Mouse (Mus musculus) heart, embryonic 14.5 days (tissue): ENCODE measurements around the gene Focad. TPM values are rescaled to one million over a fixed set of nuclear protein-coding genes. Genes with fewer than 3 reads are reported as not detected.
A peak's percentile ranks its signal among the peaks of the same experiment; 100 is the strongest.

Experiments
- ATAC-seq: fragments of 200-750 bp; cut with Nextera tagmentation; 2 replicates; pipeline ENCODE4 v1.8.0; 2017; ENCODE audit warnings: low read depth, moderate TSS enrichment; ENCODE audit not compliant: insufficient number of reproducible peaks, insufficient read depth, low FRiP score
- H3K27ac ChIP-seq, 2 experiments: fragments of 200-500 bp in 1 of 2; fragments of 300-500 bp in 1 of 2; sonication (generic) in 1 of 2; replicated peaks in 1 of 2; 2 replicates each; pipeline ENCODE4 v1.5.1; 2012 to 2014; ENCODE audit warnings: low read depth in 2 of 2, low read length in 2 of 2, control low read depth in 1 of 2, mild to moderate bottlenecking in 1 of 2, mixed read lengths in 1 of 2; ENCODE audit not compliant: control insufficient read depth in 1 of 2, insufficient read depth in 1 of 2
- H3K27me3 ChIP-seq: fragments of 300-500 bp; sonication (generic); 2 replicates; pipeline ENCODE4 v1.6.1; 2014; ENCODE audit warnings: mild to moderate bottlenecking, low read length, control low read depth; ENCODE audit not compliant: control insufficient read depth, insufficient read depth
- H3K36me3 ChIP-seq: fragments of 300-500 bp; sonication (generic); 2 replicates; pipeline ENCODE4 v1.6.1; 2014; ENCODE audit warnings: mild to moderate bottlenecking, control low read depth, low read length, mixed read lengths; ENCODE audit not compliant: control insufficient read depth, insufficient read depth
- H3K4me1 ChIP-seq, 2 experiments: fragments of 200-500 bp in 1 of 2; fragments of 300-500 bp in 1 of 2; sonication (generic) in 1 of 2; 2 replicates each; pipeline ENCODE4 v1.6.1; 2012 to 2014; ENCODE audit warnings: low read length in 2 of 2, control low read depth in 1 of 2, mixed read lengths in 1 of 2; ENCODE audit not compliant: control insufficient read depth in 2 of 2, insufficient read depth in 2 of 2
- H3K4me2 ChIP-seq: fragments of 300-500 bp; sonication (generic); 2 replicates; pipeline ENCODE4 v1.6.1; 2014; ENCODE audit warnings: mild to moderate bottlenecking, low read length
- H3K4me3 ChIP-seq, 2 experiments: fragments of 200-500 bp in 1 of 2; fragments of 300-500 bp in 1 of 2; sonication (generic) in 1 of 2; 2 replicates each; pipeline ENCODE4 v1.5.1; 2012 to 2014; ENCODE audit warnings: low read length in 2 of 2, mild to moderate bottlenecking in 2 of 2, control low read depth in 1 of 2, low read depth in 1 of 2, moderate library complexity in 1 of 2; ENCODE audit not compliant: control insufficient read depth in 1 of 2, insufficient read depth in 1 of 2
- H3K9ac ChIP-seq: fragments of 300-500 bp; sonication (generic); 2 replicates; pipeline ENCODE4 v1.6.1; 2014; ENCODE audit warnings: mild to moderate bottlenecking, low read length
- H3K9me3 ChIP-seq: fragments of 300-500 bp; sonication (generic); 2 replicates; pipeline ENCODE4 v1.6.1; 2016; ENCODE audit warnings: low read length, control low read depth; ENCODE audit not compliant: control insufficient read depth
- WGBS: fragments of 180-500 bp; shearing (Covaris S2); extraction: QIAGEN DNeasy Blood & Tissue Kit; methylation state at CpG from one replicate; pipeline ENCODE4 v1.1.7; 2014; 5-methylcytosine and 5-hydroxymethylcytosine counted together
- polyA plus RNA-seq: library from polyadenylated mRNA; unstranded; fragments of >200 nt; fragmentation: Nextera tagmentation; extraction: Ambion mirVana; gene quantifications from 2 replicates; pipeline ENCODE4 v1.2.1, GENCODE M21; 2014

Gene Focad
- polyA plus RNA-seq, 1 experiment from 2014 or later = 9.8 TPM

DNA sequence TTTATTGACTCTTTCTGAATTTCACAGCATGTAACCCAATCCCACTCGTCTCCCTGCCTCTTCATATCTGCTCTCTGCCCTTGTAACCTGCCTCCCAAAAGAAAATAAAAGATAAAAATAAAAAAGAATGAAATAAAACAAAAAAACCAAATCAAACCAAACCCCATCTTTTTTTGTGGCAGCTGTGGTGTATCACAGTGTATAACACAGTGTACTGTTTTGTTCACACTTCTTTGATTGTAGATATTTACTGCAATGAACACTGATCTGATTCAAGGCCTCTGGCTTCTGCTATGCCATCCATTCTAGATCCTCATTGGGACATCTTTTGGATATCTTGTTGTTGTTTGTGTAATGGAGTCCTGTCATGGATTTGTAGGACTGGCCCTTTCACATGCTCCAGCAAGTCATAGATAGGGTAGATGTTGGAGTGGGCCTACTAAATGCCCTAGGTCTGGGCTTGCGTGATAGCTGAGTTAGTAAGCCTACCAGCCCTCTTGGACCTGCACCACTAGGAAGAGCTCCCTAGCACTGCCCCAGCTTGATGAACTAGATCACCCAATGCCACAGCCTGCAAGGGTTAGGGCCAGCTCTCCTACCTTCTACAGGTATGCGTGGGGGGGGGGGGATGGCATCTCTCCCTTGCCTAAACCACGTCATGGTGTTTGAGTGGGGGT is 181.8 kb downstream of the Focad start:
- H3K27ac ChIP-seq = no peak overlapping the region; a peak in 1 of 4 replicates
- no peak overlapping the region for H3K4me2 ChIP-seq
- H3K4me3 ChIP-seq = no peak overlapping the region
- peaks cover 0 to 2% of the 10 kb centered on the region in 2 experiments; a peak in 1 of 4 replicates for H3K4me1 ChIP-seq
- no peak for ATAC-seq
- H3K27me3 ChIP-seq = no peaks in the 10 kb centered on the region
- no peaks in the 10 kb centered on the region for H3K9me3 ChIP-seq
- no peak overlapping the region for H3K9ac ChIP-seq
- 80% methylated on average over 4 of the region's 4 CpGs for WGBS
- no peaks in the 10 kb centered on the region for H3K36me3 ChIP-seq

DNA sequence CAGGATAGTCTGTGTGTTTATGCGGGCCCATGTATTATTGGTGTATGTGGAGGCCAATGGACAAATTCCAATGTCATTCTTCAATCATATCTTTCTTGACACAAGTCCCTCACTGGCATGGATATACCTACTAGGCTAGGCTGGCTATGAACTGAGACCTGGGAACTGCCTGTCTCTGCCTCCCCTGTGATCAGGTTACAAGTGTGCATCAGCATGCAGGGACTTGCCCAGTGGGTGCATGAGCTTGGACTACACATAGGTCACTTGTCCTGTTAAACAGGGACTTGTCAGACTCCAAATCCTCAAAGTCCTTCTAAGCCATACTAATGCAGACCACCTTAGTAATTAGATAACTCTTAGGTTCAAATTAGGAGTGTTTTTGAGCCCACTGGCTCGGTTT is 184.1 kb downstream of the Focad start:
- ATAC-seq = no peak
- no peak overlapping the region for H3K9ac ChIP-seq
- H3K4me3 ChIP-seq = no peak overlapping the region
- H3K9me3 ChIP-seq = no peaks in the 10 kb centered on the region
- H3K36me3 ChIP-seq = no peaks in the 10 kb centered on the region
- H3K4me2 ChIP-seq = no peak overlapping the region
- 94% methylated on average over 2 of the region's 2 CpGs for WGBS
- no peak overlapping the region for H3K27ac ChIP-seq
- peaks cover 0 to 2% of the 10 kb centered on the region in 2 experiments; a peak in 1 of 4 replicates for H3K4me1 ChIP-seq
- no peaks in the 10 kb centered on the region for H3K27me3 ChIP-seq

DNA sequence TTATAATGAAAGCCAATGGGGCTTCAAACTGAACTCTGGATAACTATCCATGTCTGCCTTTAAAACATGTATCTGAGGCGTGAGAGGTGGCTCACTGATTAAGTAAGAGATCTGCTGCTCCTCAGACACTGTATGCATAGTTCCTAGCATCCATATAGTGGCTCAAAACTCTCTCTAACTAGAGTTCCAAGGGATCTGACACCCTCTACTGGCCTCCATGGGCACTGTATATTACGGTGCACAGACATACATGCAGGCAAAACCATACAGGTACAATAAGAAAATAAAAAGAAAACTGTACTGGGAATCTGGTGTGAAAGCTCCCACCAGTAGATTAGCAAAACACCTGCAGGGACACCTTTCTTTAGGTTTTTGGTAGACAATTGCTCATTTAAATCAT is 186.1 kb downstream of the Focad start:
- Histone ChIP-seq H3K9ac (no peak overlapping the region), H3K27ac (no peak overlapping the region), H3K9me3 (no peaks in the 10 kb centered on the region), H3K27me3 (no peaks in the 10 kb centered on the region), H3K4me3 (no peak overlapping the region), H3K4me1 (peaks cover 0 to 2% of the 10 kb centered on the region in 2 experiments; a peak in 1 of 4 replicates), H3K4me2 (no peak overlapping the region), H3K36me3 (no peaks in the 10 kb centered on the region)
- no peak for ATAC-seq
- 95% methylated on average over 2 of the region's 2 CpGs for WGBS

DNA sequence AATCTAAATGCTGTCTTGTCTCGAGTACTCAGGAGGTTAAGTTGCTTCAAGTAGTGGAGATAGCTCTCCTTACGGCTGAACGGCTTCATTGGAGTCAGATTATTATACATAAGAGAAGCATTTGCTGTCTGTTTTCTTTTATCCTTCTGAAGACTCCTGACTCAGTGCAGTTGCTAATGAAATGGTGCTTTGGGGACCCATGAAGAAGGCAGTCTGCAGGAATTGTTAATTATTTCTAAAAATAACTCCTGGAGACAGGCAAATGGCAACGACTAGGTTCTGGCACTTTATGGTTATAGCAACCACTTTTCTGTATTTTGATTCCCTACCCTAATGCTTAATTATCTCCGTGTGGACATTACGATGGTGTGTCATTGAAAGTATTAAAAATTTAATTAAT is 201.1 kb downstream of the Focad start:
- ATAC-seq = no peak
- Histone ChIP-seq H3K27ac (no peak overlapping the region), H3K4me2 (0 out of 2 replicates have a peak overlapping the region, but pooled peaks have one; percentile 18), H3K36me3 (no peaks in the 10 kb centered on the region), H3K9ac (no peak overlapping the region), H3K9me3 (no peaks in the 10 kb centered on the region), H3K4me3 (no peak overlapping the region), H3K27me3 (no peaks in the 10 kb centered on the region), H3K4me1 (peaks cover 0 to 5% of the 10 kb centered on the region in 2 experiments; a peak in 1 of 4 replicates)
- WGBS = 54% methylated on average over 6 of the region's 6 CpGs

DNA sequence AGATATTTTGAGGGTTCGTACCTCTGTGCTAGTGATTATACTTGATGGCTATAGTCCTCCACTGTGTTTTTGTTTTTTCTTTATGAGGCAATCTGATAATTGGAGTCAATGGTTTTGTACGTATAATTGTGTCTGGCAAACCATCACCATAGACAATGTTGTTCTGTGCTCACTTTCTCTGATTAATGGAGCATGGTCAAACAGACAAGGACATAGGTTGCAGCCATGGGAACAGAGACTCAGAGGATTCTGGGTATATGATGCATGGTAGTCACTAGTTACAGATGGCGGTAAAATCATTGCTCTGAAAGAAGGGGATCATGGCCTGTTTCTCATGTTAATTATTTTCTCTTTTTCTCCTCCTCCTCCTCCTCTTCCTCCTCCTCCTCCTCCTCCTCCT is 205.1 kb downstream of the Focad start:
- Histone ChIP-seq H3K27ac (no peak overlapping the region), H3K36me3 (no peaks in the 10 kb centered on the region), H3K4me2 (no peak overlapping the region), H3K4me3 (no peak overlapping the region), H3K9me3 (no peaks in the 10 kb centered on the region), H3K4me1 (peaks cover 0 to 5% of the 10 kb centered on the region in 2 experiments; a peak in 1 of 4 replicates), H3K27me3 (no peaks in the 10 kb centered on the region), H3K9ac (no peak overlapping the region)
- ATAC-seq = no peak
- WGBS = 82% methylated on average over 3 of the region's 3 CpGs

DNA sequence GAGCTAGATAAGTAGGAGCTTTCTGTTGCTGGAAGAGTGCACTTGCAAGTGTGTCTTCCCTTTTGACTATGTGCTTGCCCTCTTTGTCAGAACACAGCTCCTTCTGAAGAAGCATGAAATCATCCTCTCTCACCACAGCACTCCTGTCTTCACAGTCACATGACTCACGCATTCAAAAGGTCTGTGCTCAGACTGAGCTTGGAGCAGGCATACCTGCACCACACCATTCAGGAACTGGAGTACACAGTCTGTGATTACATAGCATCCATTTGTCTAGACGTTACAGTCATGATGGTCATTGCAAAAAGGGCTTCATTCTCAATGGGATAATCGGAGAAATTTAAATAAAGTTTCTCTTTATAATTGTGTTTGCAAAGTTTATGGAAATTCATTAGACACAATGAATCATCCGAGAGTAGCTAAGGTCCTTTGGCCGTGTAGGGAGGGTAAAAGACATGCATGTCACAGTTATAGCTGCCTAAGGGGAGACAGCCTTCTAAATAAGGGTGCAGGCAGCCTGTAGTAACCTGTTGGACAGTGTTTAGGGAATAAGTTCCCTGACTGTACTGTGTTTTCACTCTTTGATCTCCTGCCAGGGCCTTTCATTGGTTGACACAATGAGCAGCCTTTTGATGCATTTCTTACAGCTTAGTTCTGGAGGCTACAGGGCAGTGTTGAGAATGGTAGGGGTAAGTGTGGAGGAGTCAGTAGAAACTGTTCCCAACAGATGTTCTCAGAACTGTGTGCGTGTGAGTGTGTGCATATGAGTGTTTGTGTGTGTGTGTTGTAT is 206.6 kb downstream of the Focad start:
- H3K9me3 ChIP-seq = no peaks in the 10 kb centered on the region
- no peak overlapping the region for H3K4me2 ChIP-seq
- no peak overlapping the region for H3K27ac ChIP-seq
- H3K9ac ChIP-seq = no peak overlapping the region
- WGBS = 79% methylated on average over 6 of the region's 6 CpGs
- no peak for ATAC-seq
- H3K36me3 ChIP-seq = no peaks in the 10 kb centered on the region
- H3K27me3 ChIP-seq = no peaks in the 10 kb centered on the region
- no peaks in the 10 kb centered on the region for H3K4me1 ChIP-seq
- no peak overlapping the region for H3K4me3 ChIP-seq

DNA sequence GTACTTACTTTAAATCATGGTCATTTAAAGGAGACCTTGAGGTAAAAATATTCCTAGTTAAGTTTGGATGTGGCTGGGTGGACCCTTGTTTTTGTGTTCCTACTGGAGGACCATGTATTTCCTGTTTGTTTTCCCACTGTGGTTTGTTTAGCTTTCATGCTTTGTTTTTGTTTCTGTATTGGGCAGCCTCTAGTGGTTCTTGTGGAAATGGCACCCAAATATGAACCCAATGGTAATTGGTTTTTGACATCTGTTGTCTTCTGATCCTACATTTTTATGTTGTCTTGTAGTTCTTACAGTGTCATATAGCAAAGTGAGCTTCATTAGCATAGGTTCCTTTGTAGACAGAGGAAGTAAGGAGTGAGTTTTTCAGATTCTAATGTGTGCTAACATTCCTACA is 207.9 kb downstream of the Focad start:
- no peaks in the 10 kb centered on the region for H3K9me3 ChIP-seq
- no peaks in the 10 kb centered on the region for H3K4me1 ChIP-seq
- no peak overlapping the region for H3K27ac ChIP-seq
- H3K27me3 ChIP-seq = no peaks in the 10 kb centered on the region
- H3K9ac ChIP-seq = no peak overlapping the region
- no peak overlapping the region for H3K4me2 ChIP-seq
- H3K4me3 ChIP-seq = no peak overlapping the region
- no peaks in the 10 kb centered on the region for H3K36me3 ChIP-seq
- no peak for ATAC-seq
